Mouse (Mus musculus): ENCODE data around the gene Atp6v0a1. TPM values are rescaled to one million over a fixed set of nuclear protein-coding genes. Genes with fewer than 3 reads are reported as not detected.

Gene Atp6v0a1
- polyA plus RNA-seq, 1 experiment: 61.5 TPM

GRCm38 (mm10) chr11:101023371-101023770 lies 14.1 kb downstream of the Atp6v0a1 start:
- 93% methylated on average over 12 of the region's 12 CpGs for WGBS
- Histone ChIP-seq H3K4me3 (replicated peaks; ENCODE audit: control insufficient read depth, low read depth, low read length) (no peak overlapping the region), H3K27ac (ENCODE audit: control insufficient read depth, insufficient read depth, low read depth, low read length, poor library complexity) (no peak overlapping the region), H3K4me1 (ENCODE audit: control insufficient read depth, insufficient read depth, low read length) (no peaks in the 10 kb centered on the region; the same call in 1 of the 2 replicates)
- no peak for TF ChIP-seq POLR2A (IDR thresholded peaks at IDR 0.05; ENCODE audit: borderline replicate concordance, control insufficient read depth, low read depth, low read length)
- no peak for TF ChIP-seq CTCF (IDR thresholded peaks at IDR 0.05; ENCODE audit: control insufficient read depth, insufficient read depth, low read length)

- H3K4me1 ChIP-seq (ENCODE audit: control insufficient read depth, insufficient read depth, low read length): no peaks in the 10 kb centered on the region; the same call in 1 of the 2 replicates
- 95% methylated on average over 4 of the region's 4 CpGs for WGBS
- TF ChIP-seq CTCF (IDR thresholded peaks at IDR 0.05; ENCODE audit: control insufficient read depth, insufficient read depth, low read length): no peak
- no peak for TF ChIP-seq POLR2A (IDR thresholded peaks at IDR 0.05; ENCODE audit: borderline replicate concordance, control insufficient read depth, low read depth, low read length)
These were observed 14.7 kb downstream of the Atp6v0a1 start for GRCm38 (mm10) chr11:101024001-101024400.

GRCm38 (mm10) chr11:101027121-101027520 lies 17.9 kb downstream of the Atp6v0a1 start:
- Histone ChIP-seq H3K4me1 (ENCODE audit: control insufficient read depth, insufficient read depth, low read length) (no peaks in the 10 kb centered on the region), H3K27ac (ENCODE audit: control insufficient read depth, insufficient read depth, low read depth, low read length, poor library complexity) (no peak overlapping the region), H3K4me3 (replicated peaks; ENCODE audit: control insufficient read depth, low read depth, low read length) (no peak overlapping the region)
- no peak for TF ChIP-seq CTCF (IDR thresholded peaks at IDR 0.05; ENCODE audit: control insufficient read depth, insufficient read depth, low read length)
- TF ChIP-seq POLR2A (IDR thresholded peaks at IDR 0.05; ENCODE audit: borderline replicate concordance, control insufficient read depth, low read depth, low read length): no peak
- WGBS: 92% methylated on average over 11 of the region's 11 CpGs

More at GRCm38 (mm10) chr11:101024001-101024400, 14.7 kb downstream of the Atp6v0a1 start:
- no peak overlapping the region for H3K27ac ChIP-seq (ENCODE audit: control insufficient read depth, insufficient read depth, low read depth, low read length, poor library complexity)
- H3K4me3 ChIP-seq (replicated peaks; ENCODE audit: control insufficient read depth, low read depth, low read length): no peak overlapping the region

- no peak for TF ChIP-seq CTCF (IDR thresholded peaks at IDR 0.05; ENCODE audit: control insufficient read depth, insufficient read depth, low read length)
- no peak for TF ChIP-seq POLR2A (IDR thresholded peaks at IDR 0.05; ENCODE audit: borderline replicate concordance, control insufficient read depth, low read depth, low read length)
- 92% methylated on average over 8 of the region's 8 CpGs for WGBS
- Histone ChIP-seq H3K4me1 (ENCODE audit: control insufficient read depth, insufficient read depth, low read length) (no peaks in the 10 kb centered on the region), H3K27ac (ENCODE audit: control insufficient read depth, insufficient read depth, low read depth, low read length, poor library complexity) (no peak overlapping the region), H3K4me3 (replicated peaks; ENCODE audit: control insufficient read depth, low read depth, low read length) (no peak overlapping the region)
These were observed 20.1 kb downstream of the Atp6v0a1 start for GRCm38 (mm10) chr11:101029320-101029719.

- Histone ChIP-seq H3K27ac (ENCODE audit: control insufficient read depth, insufficient read depth, low read depth, low read length, poor library complexity) (no peak overlapping the region), H3K4me1 (ENCODE audit: control insufficient read depth, insufficient read depth, low read length) (no peaks in the 10 kb centered on the region), H3K4me3 (replicated peaks; ENCODE audit: control insufficient read depth, low read depth, low read length) (no peak overlapping the region)
- TF ChIP-seq CTCF (IDR thresholded peaks at IDR 0.05; ENCODE audit: control insufficient read depth, insufficient read depth, low read length): no peak
- TF ChIP-seq POLR2A (IDR thresholded peaks at IDR 0.05; ENCODE audit: borderline replicate concordance, control insufficient read depth, low read depth, low read length): no peak
- 88% methylated on average over 10 of the region's 10 CpGs for WGBS
These were observed 21.0 kb downstream of the Atp6v0a1 start for GRCm38 (mm10) chr11:101030136-101030807.

- no peaks in the 10 kb centered on the region for H3K4me1 ChIP-seq (ENCODE audit: control insufficient read depth, insufficient read depth, low read length)
- no peak overlapping the region for H3K27ac ChIP-seq (ENCODE audit: control insufficient read depth, insufficient read depth, low read depth, low read length, poor library complexity)
- no peak for TF ChIP-seq POLR2A (IDR thresholded peaks at IDR 0.05; ENCODE audit: borderline replicate concordance, control insufficient read depth, low read depth, low read length)
- no peak for TF ChIP-seq CTCF (IDR thresholded peaks at IDR 0.05; ENCODE audit: control insufficient read depth, insufficient read depth, low read length)
- H3K4me3 ChIP-seq (replicated peaks; ENCODE audit: control insufficient read depth, low read depth, low read length): no peak overlapping the region
- 95% methylated on average over 4 of the region's 4 CpGs for WGBS
These were observed 21.5 kb downstream of the Atp6v0a1 start for GRCm38 (mm10) chr11:101030808-101031156.

- H3K4me3 ChIP-seq (replicated peaks; ENCODE audit: control insufficient read depth, low read depth, low read length): no peak overlapping the region
- H3K27ac ChIP-seq (ENCODE audit: control insufficient read depth, insufficient read depth, low read depth, low read length, poor library complexity): no peak overlapping the region
- 95% methylated on average over 1 of the region's 1 CpGs for WGBS
- no peak for TF ChIP-seq POLR2A (IDR thresholded peaks at IDR 0.05; ENCODE audit: borderline replicate concordance, control insufficient read depth, low read depth, low read length)
- TF ChIP-seq CTCF (IDR thresholded peaks at IDR 0.05; ENCODE audit: control insufficient read depth, insufficient read depth, low read length): no peak
- H3K4me1 ChIP-seq (ENCODE audit: control insufficient read depth, insufficient read depth, low read length): no peaks in the 10 kb centered on the region
These were observed 22.2 kb downstream of the Atp6v0a1 start for GRCm38 (mm10) chr11:101031470-101031869.

- WGBS: 94% methylated on average over 17 of the region's 17 CpGs
- Histone ChIP-seq H3K27ac (ENCODE audit: control insufficient read depth, insufficient read depth, low read depth, low read length, poor library complexity) (no peak overlapping the region), H3K4me1 (ENCODE audit: control insufficient read depth, insufficient read depth, low read length) (no peaks in the 10 kb centered on the region), H3K4me3 (replicated peaks; ENCODE audit: control insufficient read depth, low read depth, low read length) (no peak overlapping the region)
- TF ChIP-seq POLR2A (IDR thresholded peaks at IDR 0.05; ENCODE audit: borderline replicate concordance, control insufficient read depth, low read depth, low read length) (no peak), CTCF (IDR thresholded peaks at IDR 0.05; ENCODE audit: control insufficient read depth, insufficient read depth, low read length) (no peak)
These were observed 24.7 kb downstream of the Atp6v0a1 start for GRCm38 (mm10) chr11:101033856-101034500.
